Comparison of ENCODE assay signal across 12 mouse cellular contexts in the genomic region with DNA sequence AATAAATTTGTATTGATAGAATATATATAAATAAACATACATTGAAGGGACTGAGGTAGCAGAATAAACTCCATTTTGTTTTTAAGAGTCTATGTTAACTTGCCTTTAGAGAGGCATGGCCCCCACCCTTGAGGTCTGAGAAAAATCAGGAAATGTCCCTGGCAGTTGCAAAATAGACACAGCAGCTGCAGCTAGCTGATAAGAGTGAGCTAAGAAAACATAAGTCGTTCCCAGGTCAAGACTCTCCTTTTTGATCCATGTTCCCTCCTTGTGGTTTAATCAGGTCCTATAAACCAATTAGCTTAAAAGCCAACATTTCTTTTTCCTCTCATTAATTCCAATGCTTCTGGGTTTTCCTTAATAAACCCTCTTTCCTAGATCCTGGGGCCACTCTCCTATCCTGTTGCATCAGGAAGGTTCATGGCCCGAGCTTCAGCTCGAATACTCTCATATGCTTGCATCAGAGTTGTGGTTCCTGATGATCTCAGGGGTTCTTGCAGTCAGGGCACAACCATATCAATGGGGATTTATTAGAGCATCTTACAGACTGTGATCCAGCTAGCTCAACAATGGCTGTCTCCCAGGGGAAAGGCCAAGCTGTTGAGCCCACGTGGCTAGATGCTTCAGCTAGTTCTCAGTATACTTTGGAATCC. TPM values are rescaled to one million over a fixed set of nuclear protein-coding genes. Genes with fewer than 3 reads are reported as not detected.
DNase-seq lines count a peak whose midpoint lies in the region; ATAC-seq lines count a peak whose summit lies in the region.
"Had no signal": no experiment of that assay in that cellular context is flagged by ENCODE, and none has a peak within 500 bp of the region (broad histone marks: within the 10 kb centered on the region; RNA-seq: fewer than 3 reads in every experiment).

No protein-coding gene starts in this region.

- WGBS in heart, embryonic 10.5 days: 40% methylated on average over 4 of the region's 4 CpGs
- WGBS in liver, embryonic 13.5 days (ENCODE audit: insufficient replicate concordance): 10% methylated on average over 4 of the region's 4 CpGs

- no peak for DNase-seq in heart, embryonic 10.5 days (ENCODE audit: low spot score)
- DNase-seq in heart, postnatal 4 days: no peak
- peak; percentile 94 for DNase-seq in 416B (ENCODE audit: low read depth)
- peak; percentile 46 for DNase-seq in c-Kit-positive CD71-positive TER-119-positive erythroid progenitor cells, embryonic 14.5 days (ENCODE audit: low spot score)
- peak; percentile 52 for DNase-seq in liver, embryonic 13.5 days
- no peak for DNase-seq in urinary bladder, postnatal 14 days (ENCODE audit: low spot score)
- DNase-seq in adrenal gland, postnatal 25 days: no peak
- DNase-seq: cerebellum, adult 11 months; kidney, adult 11 months; left cerebral cortex, postnatal 4 days had no signal

- peak; percentile 73 for ATAC-seq in liver, embryonic 13.5 days (ENCODE audit: low read depth)
- ATAC-seq in inflammation-experienced regulatory T-cells, adult 6 months: no peak

- H3K36me3 ChIP-seq in heart, embryonic 10.5 days: 0 out of 2 replicates have a peak, but pooled peaks cover 8% of the 10 kb centered on the region
- H3K36me3 ChIP-seq in liver, embryonic 13.5 days: no peaks in the 10 kb centered on the region

- no peaks in the 10 kb centered on the region for H3K9me3 ChIP-seq in heart, embryonic 10.5 days
- no peaks in the 10 kb centered on the region for H3K9me3 ChIP-seq in liver, embryonic 13.5 days (replicated peaks)
- H3K9me3 ChIP-seq: hindbrain, embryonic 10.5 days had no signal

- H3K4me1 ChIP-seq in heart, embryonic 10.5 days: no peaks in the 10 kb centered on the region
- H3K4me1 ChIP-seq in liver, embryonic 13.5 days (replicated peaks): peaks cover 13% of the 10 kb centered on the region
- H3K4me1 ChIP-seq: hindbrain, embryonic 10.5 days had no signal

- H3K4me3 ChIP-seq in heart, embryonic 10.5 days: no peak overlapping the region
- H3K4me3 ChIP-seq in liver, embryonic 13.5 days (replicated peaks): no peak overlapping the region
- H3K4me3 ChIP-seq: hindbrain, embryonic 10.5 days had no signal

- H3K27ac ChIP-seq in heart, embryonic 10.5 days: 0 out of 2 replicates have a peak overlapping the region, but pooled peaks have one; percentile 36
- H3K27ac ChIP-seq in liver, embryonic 13.5 days: no peak overlapping the region; the same call in 1 of the 2 replicates
- H3K27ac ChIP-seq: hindbrain, embryonic 10.5 days had no signal

- no peak overlapping the region for H3K9ac ChIP-seq in liver, embryonic 13.5 days

- no peak overlapping the region for H3K4me2 ChIP-seq in liver, embryonic 13.5 days

- H3K27me3 ChIP-seq in heart, embryonic 10.5 days (ENCODE audit: insufficient read depth, poor library complexity, severe bottlenecking): no peaks in the 10 kb centered on the region
- H3K27me3 ChIP-seq in liver, embryonic 13.5 days: no peaks in the 10 kb centered on the region

RNA-seq across cellular contexts. Expression of a gene that starts 12.1 kb away (rescaled TPM):
- polyA plus RNA-seq in heart, embryonic 10.5 days (2016; fragmentation: Nextera tagmentation; extraction: Ambion mirVana): 23.1 and 23.2 TPM in 2 replicates
- total RNA-seq in heart, postnatal 4 days (2021): 10 to 100 TPM; 14.2 to 15.9 TPM
- polyA plus RNA-seq in liver, embryonic 13.5 days (2015; fragmentation: Nextera tagmentation; extraction: Ambion mirVana): 10.4 and 15.4 TPM in 2 replicates
- 10 to 100 TPM; 10.7 to 12.6 (median 12.6) TPM for polyA plus RNA-seq in inflammation-experienced regulatory T-cells, adult 6 months (2017; shearing (Covaris generic))
- total RNA-seq in adrenal gland, postnatal 25 days (2021): 37.0 and 37.7 TPM in 2 replicates

RNA-seq across cellular contexts. Expression of a gene that starts 23.2 kb away (rescaled TPM):
- polyA plus RNA-seq in heart, embryonic 10.5 days (2016; fragmentation: Nextera tagmentation; extraction: Ambion mirVana): 48.8 and 53.7 TPM in 2 replicates
- total RNA-seq in heart, postnatal 4 days (2021): 10 to 100 TPM; 72.9 to 80.3 TPM
- polyA plus RNA-seq in liver, embryonic 13.5 days (2015; fragmentation: Nextera tagmentation; extraction: Ambion mirVana): 22.5 and 32.5 TPM in 2 replicates
- 10 to 100 TPM; 21.3 to 26.0 (median 23.1) TPM for polyA plus RNA-seq in inflammation-experienced regulatory T-cells, adult 6 months (2017; shearing (Covaris generic))
- 120 and 127 TPM in 2 replicates for total RNA-seq in adrenal gland, postnatal 25 days (2021)

Comparison
In these comparisons a context has a peak if more than half of its experiments do, and no peak if none do; other contexts are left out.
1. DNase-seq: peak in 416B (single experiment), c-Kit-positive CD71-positive TER-119-positive erythroid progenitor cells, embryonic 14.5 days (single experiment) and liver, embryonic 13.5 days (single experiment); none in heart, embryonic 10.5 days (single experiment), heart, postnatal 4 days (single experiment), urinary bladder, postnatal 14 days (single experiment) and adrenal gland, postnatal 25 days (single experiment).